Mouse (Mus musculus) cortical plate, adult 2 months (tissue): ENCODE data around the gene Skor1.

ENCODE experiments used
- CTCF ChIP-seq: fragments of 200-500 bp; IDR thresholded peaks from 2 replicates; pipeline ENCODE4 v1.5.1; 2011; ENCODE audit warnings: mild to moderate bottlenecking, control low read depth, low read length; ENCODE audit not compliant: insufficient read depth; ENCODE audit errors: extremely low read depth
- POLR2A ChIP-seq: fragments of 200-500 bp; IDR thresholded peaks from 2 replicates; pipeline ENCODE4 v1.6.1; 2011; ENCODE audit warnings: mild to moderate bottlenecking, low read length, control low read depth; ENCODE audit not compliant: insufficient read depth; ENCODE audit errors: extremely low read depth

DNA sequence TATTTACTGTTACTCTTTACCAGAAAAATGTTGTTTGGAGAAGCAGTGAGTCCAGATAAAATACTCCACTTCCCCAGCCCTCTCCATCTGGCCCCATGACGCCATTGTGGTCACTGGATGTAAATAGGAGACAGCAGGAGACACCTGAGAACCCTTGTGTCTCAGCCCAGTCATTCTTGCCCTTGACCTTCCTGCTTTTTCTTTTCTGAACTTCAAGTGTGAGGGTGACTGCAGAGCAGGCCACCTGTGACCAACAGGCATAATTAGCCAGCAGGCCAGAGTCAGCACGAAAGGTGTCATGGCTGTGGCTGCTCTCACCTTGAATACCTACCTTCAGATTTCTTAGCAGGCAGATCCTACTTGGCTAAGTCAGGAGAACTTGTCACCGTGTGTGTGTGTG lies 36.2 kb downstream of the Skor1 start:
- TF ChIP-seq CTCF: no peak
- TF ChIP-seq POLR2A: no peak
